In genomic region chr6:117166581-117167425, GRCm38 (mm10) we compare ENCODE assay signal across 8 mouse cellular contexts. TPM values are rescaled to one million over a fixed set of nuclear protein-coding genes. Genes with fewer than 3 reads are reported as not detected.
DNase-seq lines count a peak whose midpoint lies in the region; ATAC-seq and TF ChIP-seq lines count a peak whose summit lies in the region.

No protein-coding gene starts in this region.

- peak; percentile 89 for TF ChIP-seq CTCF in brain, embryonic 14.5 days (IDR thresholded peaks at IDR 0.05; ENCODE audit: borderline replicate concordance, extremely low read depth, insufficient read depth, insufficient read length)
- TF ChIP-seq CTCF in kidney, postnatal 0 days (IDR thresholded peaks at IDR 0.05; ENCODE audit: low read depth): peak; percentile 85
- peak; percentile 53; the same call in 1 of the 2 replicates for TF ChIP-seq CTCF in testis, adult 2 months (IDR thresholded peaks at IDR 0.05; ENCODE audit: control insufficient read depth, insufficient read depth, insufficient replicate concordance, low read depth, low read length)

- H3K9ac ChIP-seq in heart, embryonic 13.5 days: no peak overlapping the region
- no peak overlapping the region for H3K9ac ChIP-seq in kidney, postnatal 0 days (ENCODE audit: low read depth, low read length)

- peak overlapping the region; percentile 91 for H3K4me2 ChIP-seq in heart, embryonic 13.5 days
- peak overlapping the region; percentile 90; the same call in 1 of the 2 replicates for H3K4me2 ChIP-seq in kidney, postnatal 0 days (ENCODE audit: low read length)

- peaks cover 67% of the 10 kb centered on the region for H3K27me3 ChIP-seq in heart, embryonic 13.5 days (replicated peaks)
- no peaks in the 10 kb centered on the region; the same call in 1 of the 2 replicates for H3K27me3 ChIP-seq in kidney, postnatal 0 days (ENCODE audit: insufficient read depth, low read length)
- H3K27me3 ChIP-seq in testis, adult 2 months (ENCODE audit: control insufficient read depth, insufficient read depth, low read length): no peaks in the 10 kb centered on the region

- peaks cover 39% of the 10 kb centered on the region for H3K4me1 ChIP-seq in heart, embryonic 13.5 days
- peaks cover 4% of the 10 kb centered on the region; the same call in 1 of the 2 replicates for H3K4me1 ChIP-seq in kidney, postnatal 0 days (replicated peaks; ENCODE audit: insufficient read depth, low read length)
- peaks cover 14% of the 10 kb centered on the region for H3K4me1 ChIP-seq in testis, adult 2 months (ENCODE audit: control insufficient read depth, insufficient read depth, low read length)

- no peak for TF ChIP-seq POLR2A in brain, embryonic 14.5 days (IDR thresholded peaks at IDR 0.05; ENCODE audit: borderline replicate concordance, extremely low read depth, insufficient read depth, insufficient read length, poor library complexity, severe bottlenecking)
- TF ChIP-seq POLR2A in testis, adult 2 months (IDR thresholded peaks at IDR 0.05; ENCODE audit: control insufficient read depth, low read depth, low read length): no peak

- H3K4me3 ChIP-seq in heart, embryonic 13.5 days: peak overlapping the region; percentile 83
- H3K4me3 ChIP-seq in kidney, postnatal 0 days (replicated peaks; ENCODE audit: low read depth, low read length): no peak overlapping the region
- no peak overlapping the region for H3K4me3 ChIP-seq in testis, adult 2 months (ENCODE audit: control insufficient read depth, low read depth, low read length)

- DNase-seq in 416B (ENCODE audit: low read depth) (peak; percentile 59), liver (peak; percentile 78)
- peak; percentile 95 for DNase-seq in brain, embryonic 14.5 days (ENCODE audit: low read depth)
- peak; percentile 87 for DNase-seq in fibroblast of lung, adult 2 months (ENCODE audit: low read depth)
- peak; percentile 96 for DNase-seq in kidney, postnatal 0 days (ENCODE audit: low spot score)
- peak; percentile 13 to 51 for DNase-seq in natural killer cell, adult 2 months (ENCODE audit: low spot score in 2 of 2)

- H3K27ac ChIP-seq in heart, embryonic 13.5 days (replicated peaks): no peak overlapping the region
- no peak overlapping the region for H3K27ac ChIP-seq in kidney, postnatal 0 days
- H3K27ac ChIP-seq in testis, adult 2 months (ENCODE audit: control insufficient read depth, insufficient read depth, low read depth, low read length): no peak overlapping the region

- H3K36me3 ChIP-seq in heart, embryonic 13.5 days: peaks cover 5% of the 10 kb centered on the region; the same call in 1 of the 2 replicates
- H3K36me3 ChIP-seq in kidney, postnatal 0 days (ENCODE audit: insufficient read depth, low read length): no peaks in the 10 kb centered on the region
- no peaks in the 10 kb centered on the region for H3K36me3 ChIP-seq in testis, adult 2 months (ENCODE audit: control insufficient read depth, insufficient read depth, low read length)

- 3% methylated on average over 16 of the region's 16 CpGs for whole genome bisulfite sequencing in heart, embryonic 13.5 days
- 3% methylated on average over 16 of the region's 16 CpGs for WGBS in kidney, postnatal 0 days

- ATAC-seq in heart, embryonic 13.5 days (ENCODE audit: extremely low read depth, insufficient number of reproducible peaks, low FRiP score, low TSS enrichment): no peak
- peak; percentile 62; the same call in 1 of the 2 replicates for ATAC-seq in kidney, postnatal 0 days (replicated peaks; ENCODE audit: low FRiP score, low read depth)

- H3K9me3 ChIP-seq in heart, embryonic 13.5 days: no peaks in the 10 kb centered on the region
- no peaks in the 10 kb centered on the region for H3K9me3 ChIP-seq in kidney, postnatal 0 days (replicated peaks; ENCODE audit: low read length)

RNA-seq across cellular contexts. Expression of gene Cxcl12, which starts 1.5 kb away (rescaled TPM):
- polyA plus RNA-seq in brain, embryonic 14.5 days (2012; rRNA removed): 69.4 and 73.6 TPM in 2 replicates
- 184 and 188 TPM in 2 replicates for polyA plus RNA-seq in heart, embryonic 13.5 days (2015; fragmentation: Nextera tagmentation; extraction: Ambion mirVana)
- 194 and 204 TPM in 2 replicates for polyA plus RNA-seq in kidney, postnatal 0 days (2015; fragmentation: Nextera tagmentation; extraction: Ambion mirVana)
- 10.4 and 17.7 TPM in 2 replicates for polyA plus RNA-seq in testis, adult 2 months (2012; rRNA removed)

Comparison
In these comparisons a context has a peak if more than half of its experiments do, and no peak if none do; other contexts are left out.
1. DNase-seq: peak in every context shown above with its lines; median percentile 96 in kidney, postnatal 0 days; 95 in brain, embryonic 14.5 days; 87 in fibroblast of lung, adult 2 months; 78 in liver; 59 in 416B; 32 in natural killer cell, adult 2 months.